Mouse (Mus musculus): ENCODE results near the gene Phactr1.

GRCm38 (mm10) chr13:42724011-42724410 is 43.6 kb downstream of the Phactr1 start:
- TF ChIP-seq CHD2 (IDR thresholded peaks at IDR 0.05; ENCODE audit: low read depth, low read length), result no peak
- no peak for TF ChIP-seq HCFC1 (IDR thresholded peaks at IDR 0.05; ENCODE audit: borderline replicate concordance, insufficient read depth, low read length)
- no peak for TF ChIP-seq ZC3H11A (IDR thresholded peaks at IDR 0.05; ENCODE audit: borderline replicate concordance, low read depth, low read length)
